Mouse (Mus musculus): ENCODE data around the gene Arhgap35.

Gene Arhgap35

GRCm38 (mm10) chr7:16519310-16519709 lies 95.5 kb downstream of the Arhgap35 start:
- no peak for DNase-seq

DNA sequence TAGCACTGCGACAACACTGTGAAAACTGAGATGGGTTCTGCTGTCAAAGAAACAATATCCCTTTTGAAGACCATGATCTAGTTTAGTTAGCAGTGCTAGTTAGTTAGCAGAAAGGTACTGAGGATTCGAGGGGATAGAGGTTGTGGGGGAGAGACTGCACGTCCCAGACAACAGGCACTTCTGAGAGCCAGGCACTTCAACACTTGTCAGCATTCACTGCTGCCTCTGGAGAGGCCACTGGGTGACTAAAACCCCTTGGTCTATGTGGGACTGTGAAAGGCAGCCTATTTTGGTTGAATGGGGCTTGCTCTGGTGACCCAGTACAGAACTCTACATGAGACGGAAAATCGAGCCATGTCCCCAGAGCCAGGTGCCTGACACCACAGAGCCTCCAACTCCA lies 97.6 kb downstream of the Arhgap35 start:
- DNase-seq: no peak

DNA sequence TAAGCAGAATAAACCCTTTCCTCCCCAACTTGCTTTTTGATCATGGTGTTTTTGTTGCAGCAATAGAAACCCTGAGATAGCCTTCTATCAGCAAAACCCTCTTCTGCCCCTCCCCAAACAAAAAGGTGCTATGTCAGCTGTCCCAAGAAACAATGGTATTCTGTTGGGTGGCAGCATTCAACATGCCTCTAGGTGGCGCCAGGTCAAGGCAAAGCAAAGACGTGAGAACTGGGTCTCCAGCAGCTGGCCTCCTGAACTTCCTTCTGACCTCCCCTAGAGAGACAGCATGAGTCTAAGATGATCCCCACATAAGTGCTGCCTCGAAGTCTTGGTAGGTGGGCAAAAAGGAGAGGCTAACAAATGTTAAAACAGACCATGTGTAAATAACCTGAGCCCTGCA lies 107.5 kb downstream of the Arhgap35 start:
- DNase-seq: peak; percentile 78

- no peak for DNase-seq
Measured at GRCm38 (mm10) chr7:16505226-16505593, 109.6 kb downstream of the Arhgap35 start.

DNA sequence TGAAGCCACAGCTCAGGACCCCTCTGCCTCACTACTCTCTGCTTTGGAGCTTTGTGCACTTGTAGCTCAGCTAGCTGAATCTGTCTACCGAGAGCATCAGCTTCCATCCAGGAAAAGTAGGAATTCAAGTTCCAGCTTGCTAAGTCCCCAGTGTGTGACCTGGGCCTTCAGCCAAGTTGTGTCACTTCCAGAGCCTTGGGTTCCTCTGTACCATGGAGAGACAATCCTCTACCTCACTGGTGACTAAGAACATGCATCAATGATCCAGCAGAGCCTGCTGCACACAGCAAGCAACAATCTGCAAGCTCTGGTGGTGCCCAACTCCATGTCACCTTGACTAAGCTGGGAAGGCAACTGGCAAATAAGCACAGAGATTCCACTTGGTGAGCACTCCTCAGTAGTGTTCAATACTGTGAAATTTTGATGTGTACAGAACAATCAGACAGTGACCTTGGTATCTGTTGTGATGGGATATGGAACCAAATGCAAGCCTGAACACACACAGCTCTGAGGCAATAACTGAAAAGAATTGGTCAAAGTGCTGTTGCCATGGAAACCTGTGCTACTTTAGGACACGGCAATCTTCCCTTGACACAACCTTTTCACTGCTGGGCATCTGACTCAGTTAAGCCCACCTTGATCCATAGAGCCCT lies 110.1 kb downstream of the Arhgap35 start:
- peak; percentile 25 for DNase-seq

GRCm38 (mm10) chr7:16501571-16501970 lies 113.2 kb downstream of the Arhgap35 start:
- no peak for DNase-seq

DNA sequence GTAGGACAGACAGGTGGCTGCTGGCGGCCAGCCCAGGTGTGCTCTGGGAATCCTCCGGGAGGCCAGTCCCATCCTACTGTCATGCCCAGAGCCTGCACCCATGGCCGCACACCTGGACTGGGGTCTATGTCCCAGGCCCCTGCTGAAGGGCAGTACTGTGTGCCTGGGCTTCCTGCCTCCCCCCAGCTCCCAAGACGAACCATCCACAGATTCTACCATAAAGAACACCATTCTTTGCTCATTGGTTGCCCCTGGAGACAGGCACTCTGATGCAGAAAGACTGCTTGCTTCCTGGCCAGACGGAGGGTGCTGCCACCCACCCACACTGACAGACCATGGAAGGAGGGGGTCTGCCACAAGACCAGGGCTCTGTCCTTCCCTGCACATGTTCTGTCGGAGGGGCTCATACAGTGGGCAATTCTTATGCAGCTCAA lies 115.1 kb downstream of the Arhgap35 start:
- DNase-seq: no peak

DNA sequence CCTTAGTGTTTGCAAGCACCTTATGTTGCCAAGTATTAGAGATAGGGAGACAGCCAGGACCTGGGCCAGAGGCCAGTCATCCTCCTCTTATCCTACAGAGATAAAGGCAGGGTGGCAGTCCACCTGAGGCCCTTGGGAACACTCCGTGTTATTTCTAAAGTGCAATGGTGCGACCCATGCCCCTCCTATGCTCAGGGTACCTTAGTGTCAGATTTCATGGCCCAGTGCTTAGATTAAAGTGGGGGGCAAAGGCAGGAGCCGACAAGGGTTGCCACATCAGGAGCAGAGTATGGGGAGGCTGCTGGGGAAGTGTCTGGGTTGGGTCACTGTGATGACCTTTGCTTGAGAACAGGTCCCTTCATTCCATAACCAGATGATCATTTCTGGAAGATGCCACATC lies 118.5 kb downstream of the Arhgap35 start:
- DNase-seq: no peak

- DNase-seq: peak; percentile 39
Measured at GRCm38 (mm10) chr7:16493361-16493760, 121.4 kb downstream of the Arhgap35 start.

DNA sequence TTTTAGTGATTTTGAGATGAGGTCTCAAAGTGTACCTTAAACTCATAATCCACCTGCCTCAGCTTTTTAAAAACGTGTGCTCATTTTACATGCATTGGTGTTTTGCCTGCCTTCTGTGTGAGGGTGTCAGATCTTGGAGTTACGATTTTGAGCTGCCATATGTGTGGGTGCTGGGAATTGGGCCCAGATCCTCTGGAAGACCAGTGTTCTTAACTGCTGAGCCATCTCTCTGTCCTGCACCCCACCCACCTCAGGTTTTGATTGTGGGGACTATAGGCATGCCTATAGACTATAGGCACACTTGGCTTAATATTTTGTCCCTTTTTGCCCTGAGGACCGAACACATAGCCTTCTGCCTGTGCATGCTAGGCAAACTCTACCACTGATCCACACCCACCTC lies 122.6 kb downstream of the Arhgap35 start:
- no peak for DNase-seq

DNA sequence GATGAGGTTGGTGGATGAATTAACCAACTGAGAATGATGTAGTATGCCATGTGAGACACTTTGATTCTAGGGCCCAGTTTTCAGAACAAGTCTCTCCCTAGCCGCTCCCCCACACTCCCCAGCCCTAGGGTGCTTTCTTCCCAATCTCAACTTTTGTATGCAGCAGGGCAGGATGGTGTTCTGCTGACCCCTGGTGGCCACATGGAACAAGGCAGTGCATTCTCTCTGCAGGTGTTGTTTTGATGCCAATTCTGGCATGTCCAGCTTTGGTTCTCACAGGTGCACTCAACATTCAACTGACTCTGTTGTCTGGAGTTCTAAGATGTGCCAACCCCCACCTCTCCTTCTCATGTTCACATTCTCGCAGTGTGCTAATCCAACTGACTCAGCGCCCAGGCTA lies 123.0 kb downstream of the Arhgap35 start:
- peak; percentile 76 for DNase-seq

GRCm38 (mm10) chr7:16489948-16490347 lies 124.8 kb downstream of the Arhgap35 start:
- no peak for DNase-seq

GRCm38 (mm10) chr7:16488816-16489215 lies 126.0 kb downstream of the Arhgap35 start:
- DNase-seq: no peak

DNA sequence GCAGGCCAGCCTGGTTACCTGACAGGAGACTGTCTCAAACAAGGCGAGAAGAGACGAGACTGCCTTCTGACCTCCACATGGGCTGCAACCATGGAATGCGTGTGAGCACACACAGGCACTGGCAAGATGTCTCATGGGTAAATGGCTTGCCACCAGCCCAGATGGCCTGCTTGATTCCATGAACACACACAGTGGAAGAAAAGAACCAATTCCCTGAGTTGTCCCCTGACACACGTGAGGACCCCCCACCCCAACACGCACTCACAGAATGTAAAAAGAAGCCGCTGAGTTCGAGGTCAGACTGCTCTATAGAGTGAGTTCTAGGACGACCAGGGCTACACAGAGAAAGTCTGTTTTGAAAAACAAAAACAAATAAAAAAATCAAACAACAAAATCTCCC lies 137.2 kb downstream of the Arhgap35 start, which contains the start of gene Npas1:
Gene Npas1, minus strand, starts transcription at position 101 of the 400 bp plus-strand sequence.
- DNase-seq: no peak

- no peak for DNase-seq
Measured at GRCm38 (mm10) chr7:16476600-16476989, 138.2 kb downstream of the Arhgap35 start.

DNA sequence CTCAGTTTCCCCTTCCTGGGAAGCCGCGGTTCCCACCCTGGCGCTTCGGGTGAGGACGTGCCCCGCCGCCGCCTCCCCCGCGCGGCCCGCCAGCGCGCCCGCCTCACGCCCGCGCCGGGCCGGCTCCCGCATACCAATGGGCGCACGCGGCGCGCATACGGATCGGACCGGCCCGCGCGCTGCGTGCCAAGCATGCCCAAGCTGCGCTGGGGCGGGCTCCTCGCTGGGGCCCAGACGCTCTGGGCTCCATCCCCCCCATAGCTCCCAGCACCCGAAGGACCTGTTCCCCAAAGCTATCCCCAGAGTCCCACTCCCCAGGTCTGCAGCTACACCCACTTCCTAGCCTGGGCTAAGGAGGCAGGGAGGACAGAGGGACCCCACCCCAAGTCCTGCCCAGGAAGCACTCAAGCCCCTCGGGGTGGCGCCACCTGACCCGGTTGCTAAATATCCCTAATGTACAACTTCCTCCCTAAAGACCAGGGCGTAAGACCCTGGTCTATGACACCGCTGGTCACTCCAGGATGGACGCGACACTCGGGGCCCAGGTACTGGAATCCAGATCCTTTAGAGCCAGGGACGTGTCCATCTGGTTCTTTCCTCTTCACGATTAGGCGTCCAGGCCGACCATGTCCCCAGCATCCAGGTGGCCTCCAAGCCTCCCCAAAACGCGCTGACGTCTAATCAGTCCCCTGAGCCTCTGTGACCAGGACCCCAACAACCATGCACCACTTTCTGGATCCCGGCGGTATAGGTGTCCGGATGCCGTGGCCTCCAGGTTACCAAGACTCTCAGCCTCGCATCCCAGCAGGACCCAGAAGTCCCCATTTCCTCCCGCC lies 138.8 kb downstream of the Arhgap35 start:
- DNase-seq: no peak

- DNase-seq: no peak
Measured at GRCm38 (mm10) chr7:16475321-16475720, 139.5 kb downstream of the Arhgap35 start.

- no peak for DNase-seq
Measured at GRCm38 (mm10) chr7:16474445-16474844, 140.3 kb downstream of the Arhgap35 start.

- DNase-seq: no peak
Measured at GRCm38 (mm10) chr7:16473847-16474246, 140.9 kb downstream of the Arhgap35 start.

GRCm38 (mm10) chr7:16472116-16472709 lies 142.6 kb downstream of the Arhgap35 start:
- DNase-seq: no peak

DNA sequence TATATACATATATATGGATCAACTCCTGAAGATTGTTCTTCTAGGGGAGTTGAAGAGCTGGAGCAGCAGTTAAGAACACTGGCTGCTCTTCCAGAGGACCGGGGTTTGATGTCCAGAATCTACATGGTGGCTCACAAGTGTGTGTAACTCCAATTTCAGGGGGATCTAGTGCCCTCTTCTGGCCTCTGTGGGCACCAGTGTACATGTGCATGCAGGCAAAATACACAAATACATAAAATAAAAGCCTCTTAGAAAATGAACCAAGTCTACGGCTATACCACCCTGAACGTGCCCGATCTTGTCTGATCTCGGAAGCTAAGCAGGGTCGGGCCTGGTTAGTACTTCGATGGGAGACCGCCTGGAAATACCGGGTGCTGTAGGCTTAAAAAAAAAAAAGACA lies 143.2 kb downstream of the Arhgap35 start:
- no peak for DNase-seq

DNA sequence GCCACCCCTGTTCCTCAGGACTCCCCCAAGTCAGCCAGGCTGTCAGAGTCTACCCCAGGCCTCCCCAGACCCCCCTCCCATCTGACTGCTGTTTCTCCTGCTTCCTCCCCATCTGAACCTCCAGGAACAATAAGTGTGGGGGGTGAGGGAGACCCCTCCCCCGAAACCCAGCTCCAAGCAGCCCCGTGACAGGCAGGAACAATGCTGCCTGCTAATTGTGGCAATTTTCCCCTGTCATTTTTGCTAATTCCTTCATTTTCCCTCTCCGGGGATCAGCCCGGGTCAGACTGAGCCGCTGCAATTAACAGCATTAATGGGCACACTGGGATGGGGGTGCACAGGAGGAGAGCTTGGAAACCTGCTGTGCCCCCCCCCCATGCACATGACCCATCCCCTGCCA lies 146.7 kb downstream of the Arhgap35 start:
- DNase-seq: no peak

- DNase-seq: peak; percentile 22
Measured at GRCm38 (mm10) chr7:16466565-16466964, 148.2 kb downstream of the Arhgap35 start.

GRCm38 (mm10) chr7:16465568-16465967 lies 149.2 kb downstream of the Arhgap35 start:
- no peak for DNase-seq
